Mouse (Mus musculus) midbrain, embryonic 16.5 days (tissue): ENCODE measurements around the gene Tro. TPM values are rescaled to one million over a fixed set of nuclear protein-coding genes. Genes with fewer than 3 reads are reported as not detected.

Experiments
- polyA plus RNA-seq: library from polyadenylated mRNA; unstranded; fragments of >200 nt; fragmentation: Nextera tagmentation; extraction: Ambion mirVana; gene quantifications from 2 replicates; pipeline ENCODE4 v1.2.1, GENCODE M21; 2015

Gene Tro
- polyA plus RNA-seq, 1 experiment from 2014 or later: 100 TPM

Other genes starting within 250 kb of the Tro start
- gene Tmem29, start 198.4 kb downstream of the Tro start, polyA plus RNA-seq: 72.3 and 78.0 TPM in 2 replicates
- gene Alas2, start 110.2 kb downstream of the Tro start, polyA plus RNA-seq: 45.9 and 46.1 TPM in 2 replicates
- gene Pfkfb1, start 69.4 kb downstream of the Tro start, polyA plus RNA-seq: 4.6 and 5.6 TPM in 2 replicates
- 17.3 and 17.6 TPM in 2 replicates for gene Apex2, start 67.7 kb downstream of the Tro start, polyA plus RNA-seq
- gene Maged2, start 156.8 kb upstream of the Tro start, polyA plus RNA-seq: 438 and 474 TPM in 2 replicates